Mouse (Mus musculus): ENCODE data around the gene Pfkp. TPM values are rescaled to one million over a fixed set of nuclear protein-coding genes. Genes with fewer than 3 reads are reported as not detected.

The Pfkp gene
- 26.7 and 35.5 TPM in 2 replicates for polyA plus RNA-seq (2015; fragmentation: Nextera tagmentation; extraction: Ambion mirVana)

- H3K9me3 ChIP-seq: no peaks in the 10 kb centered on the region
- H3K27me3 ChIP-seq: peaks cover 6% of the 10 kb centered on the region; the same call in 1 of the 2 replicates
- peak; percentile 96 for ATAC-seq (ENCODE audit: insufficient number of reproducible peaks, low FRiP score, low TSS enrichment, low read depth)
- 2% methylated on average over 34 of the region's 34 CpGs for WGBS
- H3K4me3 ChIP-seq: peak within 1 kb of the TSS; percentile 54
- H3K4me1 ChIP-seq: peaks cover 22% of the 10 kb centered on the region
- H3K36me3 ChIP-seq: no peaks in the 10 kb centered on the region
- H3K9ac ChIP-seq: peak within 1 kb of the TSS; percentile 31
- peak within 1 kb of the TSS; percentile 99 for H3K4me2 ChIP-seq
- peak within 1 kb of the TSS; percentile 33; the same call in 1 of the 2 replicates for H3K27ac ChIP-seq
Measured at GRCm38 (mm10) chr13:6648669-6649233, at the start of gene Pfkp. Gene Pfkp, minus strand, starts transcription at chr13:6648777.

- no peak overlapping the region for H3K27ac ChIP-seq
- ATAC-seq (ENCODE audit: insufficient number of reproducible peaks, low FRiP score, low TSS enrichment, low read depth): no peak; the same call in 1 of the 2 replicates
- no peaks in the 10 kb centered on the region for H3K27me3 ChIP-seq
- no peaks in the 10 kb centered on the region for H3K9me3 ChIP-seq
- no peaks in the 10 kb centered on the region for H3K4me1 ChIP-seq
- no peaks in the 10 kb centered on the region for H3K36me3 ChIP-seq
- WGBS: 66% methylated on average over 3 of the region's 3 CpGs
- no peak overlapping the region for H3K4me3 ChIP-seq
- H3K4me2 ChIP-seq: no peak overlapping the region
- H3K9ac ChIP-seq: no peak overlapping the region
Measured at GRCm38 (mm10) chr13:6690607-6691006, 42.0 kb upstream of the Pfkp start.

GRCm38 (mm10) chr13:6689962-6690361 is 41.4 kb upstream of the Pfkp start:
- Histone ChIP-seq H3K4me3 (no peak overlapping the region), H3K4me2 (no peak overlapping the region), H3K9ac (no peak overlapping the region), H3K36me3 (no peaks in the 10 kb centered on the region), H3K4me1 (no peaks in the 10 kb centered on the region), H3K27ac (no peak overlapping the region), H3K9me3 (no peaks in the 10 kb centered on the region), H3K27me3 (no peaks in the 10 kb centered on the region)
- WGBS: 62% methylated on average over 4 of the region's 4 CpGs
- no peak for ATAC-seq (ENCODE audit: insufficient number of reproducible peaks, low FRiP score, low TSS enrichment, low read depth)

GRCm38 (mm10) chr13:6688790-6689433 is 40.3 kb upstream of the Pfkp start:
- 43% methylated on average over 7 of the region's 7 CpGs for WGBS
- Histone ChIP-seq H3K27ac (no peak overlapping the region), H3K4me1 (no peaks in the 10 kb centered on the region), H3K36me3 (no peaks in the 10 kb centered on the region), H3K27me3 (no peaks in the 10 kb centered on the region), H3K9ac (no peak overlapping the region), H3K4me2 (no peak overlapping the region), H3K9me3 (no peaks in the 10 kb centered on the region), H3K4me3 (no peak overlapping the region)
- no peak for ATAC-seq (ENCODE audit: insufficient number of reproducible peaks, low FRiP score, low TSS enrichment, low read depth)

- H3K9ac ChIP-seq: no peak overlapping the region
- no peak overlapping the region for H3K4me3 ChIP-seq
- no peaks in the 10 kb centered on the region for H3K4me1 ChIP-seq
- ATAC-seq (ENCODE audit: insufficient number of reproducible peaks, low FRiP score, low TSS enrichment, low read depth): no peak
- no peak overlapping the region for H3K27ac ChIP-seq
- H3K36me3 ChIP-seq: no peaks in the 10 kb centered on the region
- no peak overlapping the region for H3K4me2 ChIP-seq
- H3K27me3 ChIP-seq: no peaks in the 10 kb centered on the region
- H3K9me3 ChIP-seq: no peaks in the 10 kb centered on the region
- 69% methylated on average over 4 of the region's 4 CpGs for WGBS
Measured at GRCm38 (mm10) chr13:6666887-6667286, 18.3 kb upstream of the Pfkp start.

GRCm38 (mm10) chr13:6665506-6665905 is 16.9 kb upstream of the Pfkp start:
- no peak overlapping the region for H3K9ac ChIP-seq
- no peak overlapping the region for H3K4me3 ChIP-seq
- H3K27ac ChIP-seq: peak overlapping the region; percentile 27; the same call in 1 of the 2 replicates
- H3K27me3 ChIP-seq: no peaks in the 10 kb centered on the region
- WGBS: 38% methylated on average over 1 of the region's 1 CpGs
- no peaks in the 10 kb centered on the region for H3K36me3 ChIP-seq
- no peak overlapping the region for H3K4me2 ChIP-seq
- H3K4me1 ChIP-seq: no peaks in the 10 kb centered on the region
- ATAC-seq (ENCODE audit: insufficient number of reproducible peaks, low FRiP score, low TSS enrichment, low read depth): no peak
- H3K9me3 ChIP-seq: no peaks in the 10 kb centered on the region

GRCm38 (mm10) chr13:6664216-6664615 is 15.6 kb upstream of the Pfkp start:
- no peak overlapping the region for H3K4me2 ChIP-seq
- H3K9ac ChIP-seq: no peak overlapping the region
- H3K27me3 ChIP-seq: no peaks in the 10 kb centered on the region
- no peaks in the 10 kb centered on the region for H3K36me3 ChIP-seq
- H3K9me3 ChIP-seq: no peaks in the 10 kb centered on the region
- H3K4me1 ChIP-seq: no peaks in the 10 kb centered on the region
- no peak overlapping the region for H3K4me3 ChIP-seq
- H3K27ac ChIP-seq: no peak overlapping the region
- WGBS: 76% methylated on average over 5 of the region's 5 CpGs
- ATAC-seq (ENCODE audit: insufficient number of reproducible peaks, low FRiP score, low TSS enrichment, low read depth): no peak

GRCm38 (mm10) chr13:6659314-6659713 is 10.7 kb upstream of the Pfkp start:
- no peak overlapping the region for H3K9ac ChIP-seq
- no peak overlapping the region for H3K27ac ChIP-seq
- H3K4me3 ChIP-seq: no peak overlapping the region
- H3K9me3 ChIP-seq: no peaks in the 10 kb centered on the region
- H3K4me1 ChIP-seq: no peaks in the 10 kb centered on the region
- H3K27me3 ChIP-seq: no peaks in the 10 kb centered on the region
- 75% methylated on average over 6 of the region's 6 CpGs for WGBS
- no peaks in the 10 kb centered on the region for H3K36me3 ChIP-seq
- ATAC-seq (ENCODE audit: insufficient number of reproducible peaks, low FRiP score, low TSS enrichment, low read depth): no peak
- H3K4me2 ChIP-seq: no peak overlapping the region

GRCm38 (mm10) chr13:6657300-6657699 is 8.7 kb upstream of the Pfkp start:
- Histone ChIP-seq H3K27me3 (no peaks in the 10 kb centered on the region), H3K9ac (no peak overlapping the region), H3K4me2 (no peak overlapping the region), H3K27ac (no peak overlapping the region), H3K4me1 (no peaks in the 10 kb centered on the region), H3K9me3 (no peaks in the 10 kb centered on the region), H3K36me3 (no peaks in the 10 kb centered on the region), H3K4me3 (no peak overlapping the region)
- WGBS: 83% methylated on average over 2 of the region's 2 CpGs
- no peak for ATAC-seq (ENCODE audit: insufficient number of reproducible peaks, low FRiP score, low TSS enrichment, low read depth)

- Histone ChIP-seq H3K4me1 (peaks cover 22% of the 10 kb centered on the region), H3K36me3 (no peaks in the 10 kb centered on the region), H3K27me3 (peaks cover 6% of the 10 kb centered on the region; the same call in 1 of the 2 replicates), H3K9me3 (no peaks in the 10 kb centered on the region), H3K27ac (no peak overlapping the region), H3K9ac (no peak overlapping the region), H3K4me2 (no peak overlapping the region), H3K4me3 (no peak overlapping the region)
- 80% methylated on average over 3 of the region's 3 CpGs for WGBS
- no peak for ATAC-seq (ENCODE audit: insufficient number of reproducible peaks, low FRiP score, low TSS enrichment, low read depth)
Measured at GRCm38 (mm10) chr13:6649542-6649941, 965 bp upstream of the Pfkp start.

- Histone ChIP-seq H3K9ac (peak overlapping the region; percentile 31; the same call in 1 of the 2 replicates), H3K4me3 (peak overlapping the region; percentile 54), H3K4me1 (peaks cover 22% of the 10 kb centered on the region), H3K4me2 (peak overlapping the region; percentile 99), H3K27me3 (peaks cover 6% of the 10 kb centered on the region; the same call in 1 of the 2 replicates), H3K36me3 (no peaks in the 10 kb centered on the region), H3K9me3 (no peaks in the 10 kb centered on the region), H3K27ac (no peak overlapping the region)
- WGBS: under 1% methylated on average over 27 of the region's 28 CpGs
- ATAC-seq (ENCODE audit: insufficient number of reproducible peaks, low FRiP score, low TSS enrichment, low read depth): no peak
Measured at GRCm38 (mm10) chr13:6647992-6648668, 447 bp downstream of the Pfkp start.
